Mouse (Mus musculus): ENCODE data around the gene Tenm1.

Tenm1 gene

GRCm38 (mm10) chrX:43428855-43429263 is at the start of gene Tenm1:
Gene Tenm1, minus strand, starts transcription at chrX:43429126.
- in situ Hi-C loops (cut with MboI, MseI), result no loop called here

- in situ Hi-C loops (cut with MboI, MseI), result no loop called here
Measured at GRCm38 (mm10) chrX:43467311-43467710, 38.4 kb upstream of the Tenm1 start.

GRCm38 (mm10) chrX:43430581-43430980 is 1.7 kb upstream of the Tenm1 start:
- in situ Hi-C loops (cut with MboI, MseI), result no loop called here

- in situ Hi-C loops (cut with MboI, MseI), result no loop called here
Measured at GRCm38 (mm10) chrX:43429982-43430531, 1.1 kb upstream of the Tenm1 start.

GRCm38 (mm10) chrX:43429337-43429736 is 411 bp upstream of the Tenm1 start:
- in situ Hi-C loops (cut with MboI, MseI), result no loop called here

- in situ Hi-C loops (cut with MboI, MseI), result no loop called here
Measured at GRCm38 (mm10) chrX:43427961-43428365, 963 bp downstream of the Tenm1 start.

- in situ Hi-C loops (cut with MboI, MseI), result no loop called here
Measured at GRCm38 (mm10) chrX:43427111-43427510, 1.8 kb downstream of the Tenm1 start.

- in situ Hi-C loops (cut with MboI, MseI), result no loop called here
Measured at GRCm38 (mm10) chrX:43397957-43398356, 31.0 kb downstream of the Tenm1 start.

GRCm38 (mm10) chrX:43388106-43388505 is 40.8 kb downstream of the Tenm1 start:
- in situ Hi-C loops (cut with MboI, MseI), result no loop called here

GRCm38 (mm10) chrX:43372526-43372925 is 56.4 kb downstream of the Tenm1 start:
- in situ Hi-C loops (cut with MboI, MseI), result no loop called here

GRCm38 (mm10) chrX:43319351-43319750 is 109.6 kb downstream of the Tenm1 start:
- in situ Hi-C loops (cut with MboI, MseI), result no loop called here

GRCm38 (mm10) chrX:43317801-43318520 is 111.0 kb downstream of the Tenm1 start:
- in situ Hi-C loops (cut with MboI, MseI), result no loop called here

GRCm38 (mm10) chrX:43235844-43236243 is 193.1 kb downstream of the Tenm1 start:
- in situ Hi-C loops (cut with MboI, MseI), result no loop called here

- in situ Hi-C loops (cut with MboI, MseI), result no loop called here
Measured at GRCm38 (mm10) chrX:43205003-43205402, 223.9 kb downstream of the Tenm1 start.

- in situ Hi-C loops (cut with MboI, MseI), result no loop called here
Measured at GRCm38 (mm10) chrX:43202249-43202783, 226.6 kb downstream of the Tenm1 start.

- in situ Hi-C loops (cut with MboI, MseI), result no loop called here
Measured at GRCm38 (mm10) chrX:43182975-43183374, 246.0 kb downstream of the Tenm1 start.

- in situ Hi-C loops (cut with MboI, MseI), result no loop called here
Measured at GRCm38 (mm10) chrX:43151561-43151960, 277.4 kb downstream of the Tenm1 start.

- in situ Hi-C loops (cut with MboI, MseI), result no loop called here
Measured at GRCm38 (mm10) chrX:43129696-43130095, 299.2 kb downstream of the Tenm1 start.

- in situ Hi-C loops (cut with MboI, MseI), result no loop called here
Measured at GRCm38 (mm10) chrX:43122491-43122890, 306.4 kb downstream of the Tenm1 start.

- in situ Hi-C loops (cut with MboI, MseI), result no loop called here
Measured at GRCm38 (mm10) chrX:43122001-43122400, 306.9 kb downstream of the Tenm1 start.

GRCm38 (mm10) chrX:42986100-42986499 is 442.8 kb downstream of the Tenm1 start:
- in situ Hi-C loops (cut with MboI, MseI), result no loop called here

GRCm38 (mm10) chrX:42973562-42973961 is 455.4 kb downstream of the Tenm1 start:
- in situ Hi-C loops (cut with MboI, MseI), result loop anchor here (10.0 kb wide), 1 partner anchor 429 kb away; no protein-coding TSS in a partner anchor

- in situ Hi-C loops (cut with MboI, MseI), result no loop called here
Measured at GRCm38 (mm10) chrX:42967611-42968010, 461.3 kb downstream of the Tenm1 start.

All from regulatory T cell (primary cell).